Mouse (Mus musculus) thymus, postnatal 25 days (tissue): ENCODE measurements around the gene Rgs12.

ENCODE experiments used
- DNase-seq: peaks from one replicate; pipeline ENCODE4 v3.0.0; 2022

Rgs12 gene

GRCm38 (mm10) chr5:34948861-34949760 lies at the start of gene Rgs12:
TSS of gene Rgs12 (plus strand) at chr5:34949445.
- DNase-seq = peak; percentile 86

GRCm38 (mm10) chr5:34899787-34900469 lies 49.3 kb upstream of the Rgs12 start:
- DNase-seq = no peak

GRCm38 (mm10) chr5:34902371-34902770 lies 46.9 kb upstream of the Rgs12 start:
- no peak for DNase-seq

GRCm38 (mm10) chr5:34902811-34903385 lies 46.3 kb upstream of the Rgs12 start:
- DNase-seq = no peak

- DNase-seq = no peak
Observed at GRCm38 (mm10) chr5:34904412-34904811, 44.8 kb upstream of the Rgs12 start.

- DNase-seq = no peak
Observed at GRCm38 (mm10) chr5:34907230-34907629, 42.0 kb upstream of the Rgs12 start.

DNA sequence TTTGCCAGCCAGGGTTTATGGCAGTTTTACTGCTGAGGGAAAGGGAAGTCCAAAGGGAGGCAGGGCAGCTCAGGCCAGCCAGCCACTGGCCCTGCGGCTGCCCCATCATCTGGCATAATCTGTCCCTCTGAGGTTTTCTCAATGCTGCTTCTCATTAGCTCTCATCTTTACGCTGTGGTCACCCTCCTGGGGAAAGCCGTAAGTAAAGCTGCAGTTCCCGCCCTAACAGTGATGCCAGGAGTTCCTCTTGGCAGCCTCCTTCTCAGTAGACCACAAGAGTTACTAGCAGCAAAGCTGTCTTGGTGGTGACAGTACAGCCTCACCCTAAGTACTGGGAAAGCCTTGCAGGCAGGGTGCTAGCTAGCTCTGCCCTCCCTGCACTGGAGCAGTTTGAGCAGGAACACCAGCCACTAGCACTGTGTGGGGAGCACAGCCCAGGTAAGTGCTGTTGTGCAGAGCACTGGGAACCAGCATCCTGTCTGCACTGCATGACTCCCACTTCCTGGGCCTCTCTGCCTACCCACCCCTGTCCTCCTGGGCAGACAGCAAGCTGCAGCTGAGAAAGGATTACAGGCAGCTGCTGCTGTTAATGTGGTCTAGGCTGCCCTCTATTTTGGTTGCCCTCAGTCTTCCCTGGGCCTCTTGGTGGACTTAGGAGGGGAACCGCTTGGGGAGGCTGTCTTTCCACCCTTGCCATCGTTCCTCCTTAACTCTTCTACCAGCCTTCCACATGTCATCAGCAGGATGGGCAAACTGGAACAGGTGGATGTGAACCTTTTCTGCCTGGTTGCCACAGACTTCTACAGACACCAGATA lies 41.1 kb upstream of the Rgs12 start, which contains the start of gene Msantd1:
TSS of gene Msantd1 (plus strand) at position 103 of the 816 bp plus-strand sequence.
- peak; percentile 65 for DNase-seq

GRCm38 (mm10) chr5:34908726-34909633 lies 40.3 kb upstream of the Rgs12 start:
- peak; percentile 69 for DNase-seq

GRCm38 (mm10) chr5:34909634-34910503 lies 39.4 kb upstream of the Rgs12 start:
- DNase-seq = no peak

GRCm38 (mm10) chr5:34910504-34910815 lies 38.8 kb upstream of the Rgs12 start:
- no peak for DNase-seq

DNA sequence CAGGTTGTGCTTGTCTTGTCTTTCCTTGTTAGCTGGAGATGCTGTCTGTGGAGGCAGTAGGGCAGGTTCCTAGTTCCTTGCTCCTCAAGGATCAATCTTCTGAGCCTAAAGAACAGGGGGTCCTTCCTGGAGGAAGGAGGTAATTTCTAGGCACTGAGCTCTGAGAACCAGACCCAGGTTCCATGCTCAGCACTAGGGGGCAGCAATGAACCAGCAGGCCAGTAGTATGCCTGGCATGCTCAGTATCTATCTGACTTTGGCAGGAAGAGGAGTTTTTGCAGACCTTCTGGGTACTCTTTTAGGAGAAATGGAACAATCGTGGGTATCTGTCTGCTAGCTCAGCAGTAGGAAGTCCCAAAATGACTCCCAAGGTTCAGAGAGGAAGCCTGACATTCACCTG lies 33.4 kb upstream of the Rgs12 start:
- peak; percentile 75 for DNase-seq

- DNase-seq = no peak
Observed at GRCm38 (mm10) chr5:34917234-34917655, 32.0 kb upstream of the Rgs12 start.

GRCm38 (mm10) chr5:34918785-34919184 lies 30.5 kb upstream of the Rgs12 start:
- DNase-seq = no peak

GRCm38 (mm10) chr5:34922531-34922930 lies 26.7 kb upstream of the Rgs12 start:
- no peak for DNase-seq

GRCm38 (mm10) chr5:34923920-34924319 lies 25.3 kb upstream of the Rgs12 start:
- no peak for DNase-seq

GRCm38 (mm10) chr5:34924519-34924918 lies 24.7 kb upstream of the Rgs12 start:
- no peak for DNase-seq

GRCm38 (mm10) chr5:34927648-34928047 lies 21.6 kb upstream of the Rgs12 start:
- DNase-seq = no peak

DNA sequence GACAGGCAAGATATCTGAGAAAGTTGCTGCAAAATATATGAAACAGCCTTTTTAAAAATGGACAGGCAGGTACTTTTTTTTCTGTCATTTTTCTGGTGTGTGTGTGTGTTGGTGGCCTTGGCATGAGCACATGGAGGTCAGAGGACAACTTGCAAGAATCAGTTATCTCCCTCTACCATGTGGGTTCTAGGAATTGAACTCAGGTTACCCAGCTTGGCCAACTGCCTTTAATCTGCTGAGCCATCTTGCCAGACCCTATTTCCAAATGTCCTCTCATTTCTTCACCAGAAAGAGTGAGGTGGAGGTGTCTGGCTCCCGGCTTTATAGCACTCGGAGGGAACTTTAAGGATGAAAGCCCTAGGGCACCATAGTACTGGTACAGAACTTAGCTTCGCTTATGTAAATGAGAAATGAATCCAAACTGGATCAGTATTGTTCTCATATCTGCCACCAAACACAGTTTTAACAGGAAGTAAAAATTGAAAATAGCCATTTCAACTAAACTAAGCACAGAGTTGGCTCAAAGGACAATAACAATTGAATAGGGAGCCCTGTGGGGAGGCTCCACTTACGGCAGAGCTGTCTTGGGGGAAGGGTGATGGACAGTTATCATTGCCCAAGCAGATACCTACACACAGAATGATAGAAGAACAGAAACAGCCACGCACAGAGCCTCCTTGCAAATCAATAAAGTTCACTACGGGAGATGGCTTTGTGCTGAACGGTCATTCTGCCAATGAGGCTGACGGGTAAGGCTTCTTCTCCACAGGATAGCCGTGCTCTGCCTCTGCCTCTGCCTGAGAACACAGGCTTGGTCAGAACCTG lies 18.9 kb upstream of the Rgs12 start:
- no peak for DNase-seq

DNA sequence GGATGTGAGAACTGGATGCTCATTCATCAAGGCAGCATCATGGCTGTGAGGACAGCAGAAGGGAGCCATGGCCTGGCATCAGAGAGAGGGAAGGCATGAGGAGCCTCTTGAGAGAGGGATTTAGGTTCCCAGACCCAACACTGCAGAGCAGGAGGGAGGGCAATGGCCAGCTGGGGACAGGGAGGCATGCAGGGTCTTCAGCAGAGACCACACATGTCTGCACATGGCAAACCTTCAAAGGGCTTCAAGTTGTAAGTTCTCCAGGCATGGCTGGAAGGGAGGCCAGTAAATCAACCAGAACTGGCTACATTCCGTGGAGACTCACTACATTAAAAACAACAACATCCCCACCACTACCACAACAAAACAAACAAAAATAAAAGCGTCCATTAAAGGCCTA lies 18.2 kb upstream of the Rgs12 start:
- no peak for DNase-seq
